9 mouse cellular contexts compared by ENCODE assay signal in genomic region chr4:145493316-145493715, GRCm38 (mm10). TPM values are rescaled to one million over a fixed set of nuclear protein-coding genes. Genes with fewer than 3 reads are reported as not detected.
"Had no signal": no experiment of that assay in that cellular context is flagged by ENCODE, and none has a peak within 500 bp of the region (broad histone marks: within the 10 kb centered on the region; RNA-seq: fewer than 3 reads in every experiment).

No protein-coding gene starts in this region.

RNA-seq across cellular contexts. Expression of gene Zfp990, which starts 17.2 kb away (rescaled TPM):
- polyA plus RNA-seq: large intestine, adult 2 months; liver, embryonic 15.5 days; lung, adult 2 months; lung, embryonic 16.5 days; midbrain, embryonic 12.5 days; midbrain, embryonic 15.5 days; neural tube, embryonic 12.5 days; stomach, embryonic 14.5 days; stomach, postnatal 0 days had no signal
